Mouse (Mus musculus): ENCODE results near the gene Ddx27. TPM values are rescaled to one million over a fixed set of nuclear protein-coding genes. Genes with fewer than 3 reads are reported as not detected.

Gene Ddx27
- polyA plus RNA-seq, 1 experiment from 2014 or later = 23.2 TPM

DNA sequence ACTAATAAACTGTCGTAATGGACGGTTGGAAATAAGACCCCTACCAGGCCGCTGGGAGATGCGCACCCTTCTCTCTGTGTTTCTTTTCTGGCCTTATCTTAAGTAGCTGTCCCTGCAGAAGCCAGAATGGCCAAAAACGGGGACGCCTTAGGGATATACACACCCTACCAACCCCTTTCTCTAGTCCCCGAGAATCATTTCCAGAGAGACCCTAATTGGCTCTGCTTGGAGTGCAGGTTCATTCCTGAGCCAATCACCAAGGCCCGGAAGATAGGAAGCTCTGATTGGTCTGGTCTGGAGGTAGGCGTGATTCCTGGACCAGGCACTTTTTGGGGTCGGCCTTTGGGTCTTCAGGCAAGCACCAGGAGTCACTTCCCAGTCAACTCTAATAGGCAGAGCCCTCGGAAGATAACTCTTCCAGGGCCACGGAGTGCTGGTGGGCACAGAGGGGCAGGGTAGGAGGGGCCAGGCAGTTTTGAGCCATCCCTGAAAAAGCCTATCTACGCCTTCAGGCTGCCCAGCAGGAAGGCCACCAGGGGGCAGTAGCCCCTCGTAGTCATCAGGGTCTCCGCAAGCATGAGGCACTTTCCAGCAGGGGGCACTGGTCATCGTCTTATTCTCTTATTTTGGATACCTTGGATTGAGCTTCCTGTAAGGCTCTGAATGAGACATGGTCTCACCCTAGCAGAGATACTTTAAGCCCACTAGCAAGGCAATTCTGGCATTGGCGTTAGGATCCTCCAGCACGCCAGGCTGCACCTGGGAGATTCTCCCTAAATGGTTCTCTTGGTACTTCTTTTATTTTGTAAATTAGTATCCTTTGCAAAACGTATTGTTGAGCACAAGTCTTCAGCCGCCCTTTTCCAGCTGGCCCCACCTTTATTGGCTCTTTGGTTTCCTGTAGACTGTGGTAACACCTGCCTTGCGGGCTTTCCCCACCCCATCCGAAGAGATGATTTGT lies 56.9 kb downstream of the Ddx27 start:
- H3K27me3 ChIP-seq (replicated peaks; ENCODE audit: control insufficient read depth, insufficient read depth, low read length) = no peaks in the 10 kb centered on the region
- H3K4me2 ChIP-seq (ENCODE audit: low read length) = peak overlapping the region; percentile 50
- peak; percentile 98 for ATAC-seq
- H3K4me3 ChIP-seq (ENCODE audit: low read depth, low read length) = peak overlapping the region; percentile 29
- H3K27ac ChIP-seq (ENCODE audit: low read depth, low read length) = peak overlapping the region; percentile 61
- no peaks in the 10 kb centered on the region for H3K36me3 ChIP-seq (ENCODE audit: control insufficient read depth, insufficient read depth, low read length)
- peak overlapping the region; percentile 44 for H3K9ac ChIP-seq (ENCODE audit: low read length)
- peak; percentile 98 for DNase-seq (ENCODE audit: low spot score)
- no peaks in the 10 kb centered on the region for H3K9me3 ChIP-seq (replicated peaks; ENCODE audit: control insufficient read depth, low read length)
- peaks cover 4% of the 10 kb centered on the region; the same call in 1 of the 2 replicates for H3K4me1 ChIP-seq (ENCODE audit: control insufficient read depth, insufficient read depth, low read length)
- 9% methylated on average over 22 of the region's 22 CpGs for WGBS

- H3K9me3 ChIP-seq (replicated peaks; ENCODE audit: control insufficient read depth, low read length) = no peaks in the 10 kb centered on the region
- no peak overlapping the region for H3K4me3 ChIP-seq (ENCODE audit: low read depth, low read length)
- H3K27me3 ChIP-seq (replicated peaks; ENCODE audit: control insufficient read depth, insufficient read depth, low read length) = no peaks in the 10 kb centered on the region
- ATAC-seq (no peak), DNase-seq (ENCODE audit: low spot score) (no peak)
- no peak overlapping the region for H3K4me2 ChIP-seq (ENCODE audit: low read length)
- no peaks in the 10 kb centered on the region for H3K36me3 ChIP-seq (ENCODE audit: control insufficient read depth, insufficient read depth, low read length)
- no peak overlapping the region for H3K27ac ChIP-seq (ENCODE audit: low read depth, low read length)
- H3K4me1 ChIP-seq (ENCODE audit: control insufficient read depth, insufficient read depth, low read length) = peaks cover 14% of the 10 kb centered on the region
- 94% methylated on average over 5 of the region's 5 CpGs for WGBS
- no peak overlapping the region for H3K9ac ChIP-seq (ENCODE audit: low read length)
Measured at GRCm38 (mm10) chr2:167074587-167074986, 59.6 kb downstream of the Ddx27 start.

- Histone ChIP-seq H3K9ac (ENCODE audit: low read length) (no peak overlapping the region), H3K9me3 (replicated peaks; ENCODE audit: control insufficient read depth, low read length) (no peaks in the 10 kb centered on the region), H3K4me2 (ENCODE audit: low read length) (no peak overlapping the region), H3K27me3 (replicated peaks; ENCODE audit: control insufficient read depth, insufficient read depth, low read length) (no peaks in the 10 kb centered on the region), H3K36me3 (ENCODE audit: control insufficient read depth, insufficient read depth, low read length) (no peaks in the 10 kb centered on the region), H3K4me3 (ENCODE audit: low read depth, low read length) (no peak overlapping the region), H3K27ac (ENCODE audit: low read depth, low read length) (no peak overlapping the region), H3K4me1 (ENCODE audit: control insufficient read depth, insufficient read depth, low read length) (peaks cover 12% of the 10 kb centered on the region)
- no peak for ATAC-seq
- DNase-seq (ENCODE audit: low spot score) = no peak
- 96% methylated on average over 4 of the region's 4 CpGs for WGBS
Measured at GRCm38 (mm10) chr2:167076352-167076751, 61.4 kb downstream of the Ddx27 start.

DNA sequence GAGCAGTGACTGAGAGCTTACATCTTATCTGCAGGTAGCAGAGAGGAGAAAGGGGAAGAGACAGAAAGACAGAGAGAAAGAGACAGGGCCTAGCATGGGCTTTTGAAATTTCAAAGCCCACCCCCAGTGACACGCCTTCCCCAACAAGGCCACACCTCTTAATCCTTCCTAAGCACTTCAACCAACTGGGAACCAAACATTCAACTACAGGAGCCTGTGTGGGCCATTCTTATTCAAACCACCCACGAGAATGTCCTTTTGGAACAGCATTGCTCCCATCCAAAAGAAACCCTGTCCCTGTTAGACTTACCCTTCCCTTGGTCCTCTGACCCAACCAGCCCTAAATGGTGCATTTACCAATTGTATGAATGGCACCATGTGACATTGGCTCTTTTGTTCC lies 61.8 kb downstream of the Ddx27 start:
- Histone ChIP-seq H3K4me1 (ENCODE audit: control insufficient read depth, insufficient read depth, low read length) (peaks cover 12% of the 10 kb centered on the region), H3K36me3 (ENCODE audit: control insufficient read depth, insufficient read depth, low read length) (no peaks in the 10 kb centered on the region), H3K27ac (ENCODE audit: low read depth, low read length) (no peak overlapping the region), H3K9me3 (replicated peaks; ENCODE audit: control insufficient read depth, low read length) (no peaks in the 10 kb centered on the region), H3K9ac (ENCODE audit: low read length) (no peak overlapping the region), H3K27me3 (replicated peaks; ENCODE audit: control insufficient read depth, insufficient read depth, low read length) (no peaks in the 10 kb centered on the region), H3K4me3 (ENCODE audit: low read depth, low read length) (no peak overlapping the region), H3K4me2 (ENCODE audit: low read length) (no peak overlapping the region)
- DNase-seq (ENCODE audit: low spot score) = no peak
- no peak for ATAC-seq
- WGBS = 68% methylated on average over 2 of the region's 2 CpGs

DNA sequence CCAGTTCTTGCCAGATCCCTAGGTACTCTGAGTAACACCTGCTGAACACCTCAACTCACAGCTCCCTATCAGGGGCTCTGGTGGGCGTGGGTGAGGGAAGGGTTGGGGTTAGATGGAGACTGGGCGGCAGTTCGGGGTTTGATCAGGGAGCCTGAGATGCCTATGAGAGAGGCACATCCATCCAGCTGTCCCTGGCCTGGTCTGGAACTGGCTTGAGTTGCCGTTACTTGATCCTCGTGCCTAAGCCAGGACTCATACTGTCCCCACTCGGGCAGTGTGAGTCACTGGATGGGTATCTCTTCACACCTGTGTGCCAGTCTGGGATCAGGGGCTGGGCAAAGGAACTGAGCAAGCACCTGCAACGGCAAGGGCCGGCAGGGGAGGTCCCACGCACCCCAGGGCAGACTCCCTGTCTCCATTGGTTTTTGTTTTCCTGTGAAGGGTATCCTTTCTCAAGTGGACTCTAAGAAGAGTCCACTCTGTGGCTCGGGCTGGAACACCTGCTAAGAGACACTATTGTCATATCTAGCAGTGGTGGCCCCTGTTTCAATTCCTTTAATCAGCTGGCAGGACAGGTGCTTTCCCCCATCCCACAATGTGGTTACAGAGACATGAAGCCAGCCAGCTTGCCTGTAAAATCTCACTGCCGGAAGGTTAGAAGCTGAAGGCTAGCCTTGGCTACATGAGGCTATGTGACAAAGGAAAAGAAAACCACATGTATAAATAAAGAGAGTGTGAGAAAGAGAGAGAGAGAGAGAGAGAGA lies 62.4 kb downstream of the Ddx27 start:
- no peak overlapping the region for H3K4me2 ChIP-seq (ENCODE audit: low read length)
- DNase-seq (ENCODE audit: low spot score) (no peak), ATAC-seq (no peak)
- 92% methylated on average over 11 of the region's 11 CpGs for WGBS
- H3K36me3 ChIP-seq (ENCODE audit: control insufficient read depth, insufficient read depth, low read length) = no peaks in the 10 kb centered on the region
- no peaks in the 10 kb centered on the region for H3K27me3 ChIP-seq (replicated peaks; ENCODE audit: control insufficient read depth, insufficient read depth, low read length)
- no peak overlapping the region for H3K27ac ChIP-seq (ENCODE audit: low read depth, low read length)
- peaks cover 12% of the 10 kb centered on the region for H3K4me1 ChIP-seq (ENCODE audit: control insufficient read depth, insufficient read depth, low read length)
- no peak overlapping the region for H3K4me3 ChIP-seq (ENCODE audit: low read depth, low read length)
- H3K9me3 ChIP-seq (replicated peaks; ENCODE audit: control insufficient read depth, low read length) = no peaks in the 10 kb centered on the region
- H3K9ac ChIP-seq (ENCODE audit: low read length) = no peak overlapping the region

- no peak for ATAC-seq
- no peak for DNase-seq (ENCODE audit: low spot score)
- no peak overlapping the region for H3K4me3 ChIP-seq (ENCODE audit: low read depth, low read length)
- no peaks in the 10 kb centered on the region for H3K27me3 ChIP-seq (replicated peaks; ENCODE audit: control insufficient read depth, insufficient read depth, low read length)
- no peaks in the 10 kb centered on the region for H3K9me3 ChIP-seq (replicated peaks; ENCODE audit: control insufficient read depth, low read length)
- WGBS = 48% methylated on average over 7 of the region's 7 CpGs
- no peak overlapping the region for H3K27ac ChIP-seq (ENCODE audit: low read depth, low read length)
- H3K4me2 ChIP-seq (ENCODE audit: low read length) = no peak overlapping the region; the same call in 1 of the 2 replicates
- no peaks in the 10 kb centered on the region for H3K36me3 ChIP-seq (ENCODE audit: control insufficient read depth, insufficient read depth, low read length)
- H3K4me1 ChIP-seq (ENCODE audit: control insufficient read depth, insufficient read depth, low read length) = peaks cover 12% of the 10 kb centered on the region
- H3K9ac ChIP-seq (ENCODE audit: low read length) = no peak overlapping the region
Measured at GRCm38 (mm10) chr2:167078486-167078885, 63.5 kb downstream of the Ddx27 start.

GRCm38 (mm10) chr2:167078931-167079495 lies 64.0 kb downstream of the Ddx27 start:
- WGBS = 49% methylated on average over 9 of the region's 9 CpGs
- Histone ChIP-seq H3K27ac (ENCODE audit: low read depth, low read length) (peak overlapping the region; percentile 1), H3K4me1 (ENCODE audit: control insufficient read depth, insufficient read depth, low read length) (peaks cover 12% of the 10 kb centered on the region), H3K9ac (ENCODE audit: low read length) (no peak overlapping the region; the same call in 1 of the 2 replicates), H3K27me3 (replicated peaks; ENCODE audit: control insufficient read depth, insufficient read depth, low read length) (no peaks in the 10 kb centered on the region), H3K4me2 (ENCODE audit: low read length) (no peak overlapping the region; the same call in 1 of the 2 replicates), H3K9me3 (replicated peaks; ENCODE audit: control insufficient read depth, low read length) (no peaks in the 10 kb centered on the region), H3K4me3 (ENCODE audit: low read depth, low read length) (no peak overlapping the region), H3K36me3 (ENCODE audit: control insufficient read depth, insufficient read depth, low read length) (no peaks in the 10 kb centered on the region)
- ATAC-seq (peak; percentile 61), DNase-seq (ENCODE audit: low spot score) (peak; percentile 45)

DNA sequence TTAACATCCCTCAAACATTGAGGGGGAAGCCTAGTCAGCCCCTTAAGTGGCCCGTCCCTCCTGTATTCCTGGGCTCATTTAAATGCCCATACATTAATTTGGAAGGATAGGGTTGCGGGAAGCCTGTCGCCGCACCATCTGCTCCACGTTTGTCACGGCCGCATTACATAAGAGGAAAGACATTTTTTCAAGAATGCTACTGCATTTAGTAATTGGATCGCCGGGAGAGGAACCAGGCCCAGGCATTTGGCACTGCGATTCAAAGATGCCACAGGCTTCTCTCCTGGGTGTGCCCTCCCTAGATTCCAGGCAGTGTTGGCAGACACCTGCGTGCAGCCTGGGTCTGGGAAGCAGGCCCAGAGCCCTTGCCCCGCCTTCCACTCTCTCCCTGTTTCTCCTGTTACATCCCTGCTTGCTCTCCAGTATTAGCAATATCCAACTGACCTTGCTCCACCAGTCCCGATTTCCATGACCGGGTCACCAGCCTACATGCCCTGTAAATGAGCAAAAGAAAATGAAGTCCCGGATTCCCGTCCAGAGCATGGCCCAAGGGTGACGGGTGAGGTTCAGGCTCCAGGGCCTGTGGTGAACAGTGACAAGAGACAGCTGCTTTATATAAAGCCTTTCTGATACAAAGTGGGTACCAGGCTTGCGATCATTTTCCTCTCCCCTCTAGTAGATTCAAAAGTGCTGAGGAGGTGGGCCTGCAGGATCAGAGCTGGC lies 64.7 kb downstream of the Ddx27 start:
- H3K27ac ChIP-seq (ENCODE audit: low read depth, low read length) = peak overlapping the region; percentile 1
- peaks cover 12% of the 10 kb centered on the region for H3K4me1 ChIP-seq (ENCODE audit: control insufficient read depth, insufficient read depth, low read length)
- peak; percentile 82 for DNase-seq (ENCODE audit: low spot score)
- no peaks in the 10 kb centered on the region for H3K9me3 ChIP-seq (replicated peaks; ENCODE audit: control insufficient read depth, low read length)
- H3K36me3 ChIP-seq (ENCODE audit: control insufficient read depth, insufficient read depth, low read length) = no peaks in the 10 kb centered on the region
- WGBS = 46% methylated on average over 18 of the region's 18 CpGs
- no peak overlapping the region for H3K4me2 ChIP-seq (ENCODE audit: low read length)
- no peak overlapping the region for H3K9ac ChIP-seq (ENCODE audit: low read length)
- no peak overlapping the region for H3K4me3 ChIP-seq (ENCODE audit: low read depth, low read length)
- H3K27me3 ChIP-seq (replicated peaks; ENCODE audit: control insufficient read depth, insufficient read depth, low read length) = no peaks in the 10 kb centered on the region
- peak; percentile 80 for ATAC-seq
